Mouse (Mus musculus): ENCODE measurements around the gene Arid1a.

Gene Arid1a

DNA sequence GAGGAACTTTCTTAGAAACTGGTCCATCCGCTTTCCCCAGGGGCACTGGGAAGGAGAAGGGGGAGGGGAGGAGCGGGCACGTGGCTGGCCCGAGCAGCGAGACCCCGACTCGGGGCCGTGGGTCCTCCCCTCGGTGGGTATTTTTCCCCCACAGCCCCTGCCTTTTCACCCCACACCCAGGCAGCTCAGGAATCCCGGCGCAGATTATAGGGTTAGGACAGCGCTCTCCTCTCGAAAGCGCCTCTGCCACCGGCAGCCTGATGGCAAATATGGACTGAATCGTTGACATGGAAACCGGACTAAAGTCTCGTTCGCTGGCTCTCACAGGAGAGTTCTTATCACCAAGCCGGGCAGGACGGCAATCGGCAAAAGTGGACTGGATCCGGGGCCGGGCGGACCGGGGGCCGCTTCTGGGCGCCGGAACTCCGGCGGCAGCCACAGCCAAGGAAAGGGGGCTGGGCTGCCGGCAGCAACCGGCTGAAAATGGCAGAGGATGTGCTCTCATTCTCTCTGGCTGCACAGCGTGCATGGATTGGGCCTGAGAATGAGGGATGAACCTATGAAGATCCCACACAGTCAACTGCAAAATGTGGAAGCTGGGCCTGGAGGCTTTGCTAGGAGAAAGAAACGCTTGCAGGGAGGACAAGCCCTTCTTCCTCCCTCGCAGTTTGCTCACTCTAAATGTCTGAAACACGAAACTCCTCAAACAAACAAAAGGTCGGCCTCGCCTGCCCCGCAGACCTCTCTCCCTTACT, at the start of gene Arid1a:
Gene Arid1a, minus strand, starts transcription at position 256 of the 755 bp plus-strand sequence.
- DNase-seq (ENCODE audit: low read depth) = peak; percentile 97

DNA sequence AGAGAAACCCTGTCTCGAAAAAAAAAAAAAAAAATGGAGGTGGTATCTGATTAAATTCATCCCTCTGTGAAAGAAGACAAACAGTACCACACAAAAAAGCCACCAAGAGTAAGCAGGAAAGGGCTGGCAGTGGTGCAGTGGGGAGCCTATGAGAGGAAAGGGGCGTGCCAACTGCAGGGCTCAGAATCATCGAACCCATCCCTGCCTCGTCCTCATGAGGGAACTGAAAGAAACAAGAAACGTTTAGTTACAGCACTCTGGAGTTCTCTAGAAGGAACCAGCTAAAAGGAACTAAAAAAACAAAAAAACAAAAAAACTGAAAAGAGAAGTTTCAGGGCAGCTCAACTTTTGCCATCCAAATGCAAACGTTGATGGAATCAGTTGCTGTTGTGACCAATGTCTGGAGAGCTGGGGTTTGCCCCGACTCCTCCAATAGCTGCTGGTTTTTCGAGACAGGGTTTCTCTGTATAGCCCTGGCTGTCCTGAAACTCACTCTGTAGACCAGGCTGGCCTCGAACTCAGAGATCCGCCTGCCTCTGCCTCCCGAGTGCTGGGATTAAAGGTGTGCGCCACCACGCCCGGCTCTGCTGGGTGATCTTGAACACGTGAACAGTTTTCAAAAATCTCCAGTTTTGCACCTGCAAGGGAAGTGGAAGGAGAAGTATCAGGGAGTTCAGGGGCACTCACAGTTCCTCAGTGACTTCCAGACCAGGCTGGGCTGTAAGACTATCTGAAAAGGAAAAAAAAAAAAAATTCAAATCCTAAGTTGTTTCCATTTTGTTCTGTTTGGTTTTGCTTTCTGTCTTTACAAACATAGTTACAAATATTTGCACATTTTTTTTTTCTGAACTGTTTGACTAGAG, 48.1 kb upstream of the Arid1a start:
- DNase-seq (ENCODE audit: low read depth) = peak; percentile 77

DNA sequence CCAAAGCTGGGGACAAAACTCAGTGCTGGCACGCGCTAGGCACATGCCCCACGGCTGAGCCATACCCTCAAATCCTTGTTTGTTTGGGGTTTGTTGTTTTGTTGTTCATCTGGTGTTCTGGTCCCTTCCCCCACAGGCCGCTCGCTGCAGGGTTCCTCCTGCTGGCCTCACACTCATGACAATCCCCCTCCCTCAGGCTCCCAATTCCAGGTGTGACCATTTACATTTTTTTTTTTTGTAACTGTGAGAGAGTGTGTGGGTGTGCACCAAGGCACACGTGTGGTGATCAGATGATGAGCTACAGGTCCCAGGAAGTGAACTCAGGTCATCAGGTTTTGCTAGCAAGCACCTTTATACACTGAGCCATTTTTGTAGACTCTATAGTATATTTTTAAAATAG, 44.0 kb upstream of the Arid1a start:
- DNase-seq (ENCODE audit: low read depth) = no peak

GRCm38 (mm10) chr4:133793269-133793668, 36.7 kb upstream of the Arid1a start:
- no peak for DNase-seq (ENCODE audit: low read depth)

- peak; percentile 94 for DNase-seq (ENCODE audit: low read depth)
Measured at GRCm38 (mm10) chr4:133774570-133775554, 18.3 kb upstream of the Arid1a start.

- DNase-seq (ENCODE audit: low read depth) = no peak
Measured at GRCm38 (mm10) chr4:133769157-133769556, 12.6 kb upstream of the Arid1a start.

DNA sequence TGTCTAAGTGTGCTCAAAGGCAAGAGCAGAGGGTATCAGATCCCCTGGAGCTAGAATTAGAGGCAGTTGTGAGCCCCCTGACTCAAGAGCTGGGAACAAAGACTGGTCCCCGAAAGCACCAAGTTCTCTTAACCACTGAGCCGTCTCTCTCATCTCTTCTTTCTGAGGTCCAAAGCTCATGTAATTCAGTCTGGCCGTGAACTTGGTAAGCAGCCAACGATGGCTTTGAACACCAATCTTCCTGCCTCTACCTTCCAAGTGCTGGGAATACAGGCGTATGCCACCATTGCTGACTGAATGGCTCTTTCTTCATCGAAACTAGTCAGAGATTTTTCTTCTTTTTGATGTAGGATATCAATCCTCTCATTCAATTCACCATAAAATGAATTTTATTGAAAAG, 6.5 kb upstream of the Arid1a start:
- DNase-seq (ENCODE audit: low read depth) = no peak

- no peak for DNase-seq (ENCODE audit: low read depth)
Measured at GRCm38 (mm10) chr4:133759659-133760058, 3.1 kb upstream of the Arid1a start.

DNA sequence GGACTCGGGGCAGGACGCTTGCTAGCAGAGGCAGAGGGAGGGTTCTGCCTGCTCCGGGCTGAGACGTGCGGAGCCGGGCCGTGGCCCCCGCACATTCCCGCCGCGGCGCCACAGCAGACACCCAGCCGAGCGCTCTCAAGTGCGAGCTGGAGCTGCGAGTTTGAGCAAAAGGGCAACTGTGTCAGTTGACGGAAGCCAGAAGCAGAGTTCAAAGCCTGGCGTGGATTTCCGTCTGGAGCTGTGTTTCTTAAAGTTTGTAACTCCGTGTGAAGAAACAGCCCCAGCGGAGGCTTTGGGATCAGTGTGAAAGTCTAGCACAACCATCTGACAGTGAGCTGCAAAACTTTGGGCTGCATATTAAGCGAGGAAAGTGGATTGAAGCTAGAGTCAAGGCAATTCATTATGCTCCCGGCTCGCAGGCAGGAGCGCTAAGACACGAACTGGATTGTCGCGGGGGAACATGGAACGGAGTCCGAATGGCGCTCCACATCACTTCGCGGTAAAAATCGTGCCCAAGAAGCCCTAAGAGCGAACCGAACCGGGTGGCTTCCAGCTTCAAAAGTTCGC, 783 bp upstream of the Arid1a start:
- peak; percentile 99 for DNase-seq (ENCODE audit: low read depth)

DNA sequence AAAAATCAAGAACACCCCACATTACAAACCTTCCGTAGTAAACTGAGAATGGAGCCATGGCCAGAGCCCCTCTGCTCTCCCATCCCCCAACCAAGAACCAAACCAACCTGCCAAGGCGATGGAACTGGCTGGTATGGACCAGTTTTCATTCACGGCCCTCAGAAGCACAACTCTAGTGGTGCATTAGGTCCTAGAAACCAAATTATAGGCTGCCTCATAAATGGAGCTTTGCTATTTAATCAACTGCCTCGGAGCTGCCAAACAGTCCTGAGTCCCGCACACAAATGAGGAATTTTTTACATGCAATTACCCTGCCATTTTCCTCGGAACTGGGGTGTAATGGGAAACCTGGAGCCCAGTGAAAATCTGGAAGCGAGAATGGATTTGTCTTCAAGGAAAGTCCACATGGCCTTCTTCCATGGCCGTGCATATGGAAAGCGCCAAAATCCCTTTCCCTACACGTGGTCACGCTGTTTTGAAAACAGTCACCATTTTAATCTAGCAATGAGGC, 653 bp downstream of the Arid1a start:
- peak; percentile 60 for DNase-seq (ENCODE audit: low read depth)

DNA sequence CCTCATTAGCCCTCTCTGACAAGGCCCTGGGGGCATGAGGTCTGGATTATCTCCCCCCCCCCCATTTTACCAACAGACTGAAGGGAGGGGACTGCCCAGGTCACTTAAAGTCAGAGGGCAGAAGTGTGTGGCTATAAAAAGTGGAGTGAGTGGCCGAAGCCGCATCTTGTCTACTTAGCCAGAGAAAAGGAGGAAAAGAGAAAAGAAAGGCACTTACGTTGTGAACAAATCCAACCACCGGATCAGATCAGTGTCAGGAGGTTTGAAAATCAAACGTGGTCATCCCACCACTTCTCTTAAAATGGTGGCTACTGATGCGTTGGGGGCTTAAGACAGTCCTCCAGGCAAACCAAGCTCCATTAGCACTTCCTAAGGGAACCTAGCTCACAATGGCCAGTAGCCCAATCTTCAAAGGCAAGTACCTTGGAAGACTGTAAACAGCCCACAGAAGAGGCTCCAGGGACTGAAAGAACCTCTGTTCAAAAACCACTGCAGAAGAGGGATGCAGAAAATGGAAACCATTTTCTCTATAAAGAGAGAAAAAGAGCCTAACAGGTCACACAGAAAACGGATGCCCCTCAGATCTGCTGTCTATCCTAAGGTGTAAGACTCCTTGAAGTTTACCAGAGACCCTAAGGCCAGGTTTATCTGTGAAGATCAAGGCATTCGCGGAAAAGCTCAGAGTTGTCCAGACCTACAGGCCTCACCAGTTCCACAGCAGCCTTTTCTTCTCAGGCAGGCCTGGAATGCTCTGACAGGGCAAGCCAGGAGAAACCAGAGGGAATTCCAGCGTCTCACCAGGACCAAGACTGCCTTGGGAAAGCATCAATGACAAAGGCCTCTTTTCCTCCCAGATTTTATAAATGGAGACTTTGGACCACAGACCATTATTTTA, 1.5 kb downstream of the Arid1a start:
- peak; percentile 46 for DNase-seq (ENCODE audit: low read depth)

DNA sequence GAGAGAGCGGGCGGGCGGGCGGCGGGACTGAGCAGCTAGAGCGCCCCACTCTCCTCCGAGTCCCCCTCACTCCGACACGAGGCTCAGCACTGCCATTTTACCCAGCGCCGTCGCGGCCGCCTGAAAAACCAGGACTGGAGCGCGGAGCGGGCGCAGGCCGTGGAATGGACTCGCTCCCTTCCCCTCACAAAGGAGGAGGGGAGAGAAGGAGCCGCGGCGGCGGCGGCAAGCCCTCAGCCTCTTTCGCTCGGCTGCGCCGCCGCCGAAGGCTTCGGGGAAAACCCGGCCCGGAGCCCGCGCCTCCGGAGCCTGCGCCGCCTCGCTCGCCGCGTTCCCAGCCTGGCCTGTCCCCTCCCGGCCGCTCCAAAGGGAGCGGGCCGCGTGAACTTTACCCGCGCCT, 2.3 kb downstream of the Arid1a start:
- DNase-seq (ENCODE audit: low read depth) = peak; percentile 95

- peak; percentile 77 for DNase-seq (ENCODE audit: low read depth)
Measured at GRCm38 (mm10) chr4:133753375-133754190, 3.0 kb downstream of the Arid1a start.

GRCm38 (mm10) chr4:133752449-133753374, 3.9 kb downstream of the Arid1a start:
- DNase-seq (ENCODE audit: low read depth) = peak; percentile 49

DNA sequence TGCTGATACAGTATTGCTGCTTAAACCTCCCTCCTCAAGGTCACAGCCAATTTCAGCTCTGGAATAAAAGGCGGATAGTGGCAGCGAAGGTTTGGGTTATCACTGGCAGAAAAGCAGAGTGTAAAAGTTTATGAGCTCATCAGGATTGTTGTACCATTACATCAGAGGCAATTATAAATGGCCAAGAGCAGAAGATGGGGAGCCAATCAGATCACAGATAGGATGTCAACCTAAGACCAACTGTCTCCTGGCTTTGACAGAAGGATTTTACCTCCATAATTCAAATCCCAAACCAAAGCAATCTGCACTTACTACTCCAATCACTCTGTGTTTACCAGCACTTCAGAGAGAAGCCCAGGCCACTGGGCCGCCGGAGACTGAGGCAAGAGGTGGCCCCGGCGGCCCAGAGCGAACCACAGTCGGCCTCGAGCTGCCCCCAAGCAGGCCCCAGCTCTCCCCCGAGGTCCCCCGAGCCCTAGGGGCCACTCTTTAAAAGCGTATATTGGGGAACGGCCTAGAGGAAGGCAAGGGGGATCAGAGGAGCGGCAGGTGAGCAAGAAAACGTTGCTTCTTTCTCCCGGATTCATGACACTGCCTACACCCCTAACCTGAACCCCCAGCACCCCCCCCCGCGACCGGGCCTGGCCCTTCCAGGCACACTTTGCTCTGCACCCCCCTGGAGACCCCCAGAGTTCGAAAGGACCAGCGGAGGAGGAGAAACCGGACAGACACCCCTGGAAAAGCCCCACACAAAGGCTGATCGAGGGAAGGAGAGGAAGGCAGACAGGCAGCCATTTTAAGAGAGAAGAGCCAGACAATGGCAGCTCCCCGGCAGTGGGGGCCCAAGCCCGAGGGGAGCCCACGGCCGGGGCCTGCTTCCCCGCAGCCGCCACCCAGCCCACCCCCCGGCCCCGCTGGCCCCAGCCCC, 4.8 kb downstream of the Arid1a start:
- DNase-seq (ENCODE audit: low read depth) = peak; percentile 92

DNA sequence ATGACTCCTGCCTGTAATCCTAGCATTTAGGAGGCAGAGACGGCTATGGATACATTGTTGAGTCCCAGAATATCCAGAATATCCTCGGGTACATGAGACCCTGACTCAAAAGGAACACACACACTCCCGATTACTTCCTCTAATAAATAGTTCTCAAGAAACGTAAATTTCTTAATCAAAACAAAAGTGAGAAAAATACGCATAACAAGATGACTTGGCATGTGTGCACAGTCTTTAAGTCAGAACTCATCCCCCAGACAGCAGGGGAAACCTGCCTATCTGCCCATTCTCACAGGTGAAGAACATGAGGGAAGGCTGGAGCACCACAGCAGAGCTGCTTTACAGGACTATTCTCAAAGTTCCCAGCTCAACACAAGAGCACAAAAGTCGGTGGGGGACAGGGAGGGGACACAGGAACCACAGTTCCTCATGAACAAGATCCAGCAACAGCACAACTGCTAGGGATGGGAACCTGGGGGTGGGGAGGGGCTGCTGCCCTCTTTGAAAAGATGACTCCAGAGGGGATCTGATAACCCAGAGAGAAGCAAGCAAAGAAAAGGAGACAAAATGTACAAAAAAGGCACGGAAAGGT, 6.3 kb downstream of the Arid1a start:
- no peak for DNase-seq (ENCODE audit: low read depth)

- no peak for DNase-seq (ENCODE audit: low read depth)
Measured at GRCm38 (mm10) chr4:133735282-133735681, 21.3 kb downstream of the Arid1a start.

All from 416B (cell line).